Mouse (Mus musculus) testis, adult 2 months (tissue): ENCODE measurements around the gene Cnksr1. TPM values are rescaled to one million over a fixed set of nuclear protein-coding genes. Genes with fewer than 3 reads are reported as not detected.

Source experiments
- H3K27ac ChIP-seq: fragments of 200-500 bp; 2 replicates; pipeline ENCODE4 v1.5.1; 2012; ENCODE audit warnings: low read depth, low read length; ENCODE audit not compliant: control insufficient read depth, insufficient read depth
- H3K27me3 ChIP-seq: fragments of 200-500 bp; 2 replicates; pipeline ENCODE4 v1.6.1; 2012; ENCODE audit warnings: mild to moderate bottlenecking, low read length, moderate library complexity; ENCODE audit not compliant: control insufficient read depth, insufficient read depth
- H3K36me3 ChIP-seq: fragments of 200-500 bp; 2 replicates; pipeline ENCODE4 v1.6.1; 2012; ENCODE audit warnings: mild to moderate bottlenecking, low read length; ENCODE audit not compliant: control insufficient read depth, insufficient read depth
- H3K4me1 ChIP-seq: fragments of 200-500 bp; 2 replicates; pipeline ENCODE4 v1.6.1; 2012; ENCODE audit warnings: low read length; ENCODE audit not compliant: control insufficient read depth, insufficient read depth
- H3K4me3 ChIP-seq: fragments of 200-500 bp; 2 replicates; pipeline ENCODE4 v1.5.1; 2012; ENCODE audit warnings: low read depth, mild to moderate bottlenecking, low read length, moderate library complexity, mixed read lengths; ENCODE audit not compliant: control insufficient read depth
- CTCF ChIP-seq: fragments of 200-500 bp; IDR thresholded peaks from 2 replicates; pipeline ENCODE4 v1.5.1; 2012; ENCODE audit warnings: low read depth, mild to moderate bottlenecking, inconsistent platforms, low read length, moderate library complexity; ENCODE audit not compliant: control insufficient read depth, insufficient read depth, insufficient replicate concordance
- POLR2A ChIP-seq: fragments of 200-500 bp; IDR thresholded peaks from 2 replicates; pipeline ENCODE4 v1.6.1; 2012; ENCODE audit warnings: low read depth, mild to moderate bottlenecking, inconsistent platforms, low read length, moderate library complexity; ENCODE audit not compliant: control insufficient read depth
- polyA plus RNA-seq: library from polyadenylated mRNA; depleted of rRNA; stranded (reverse); fragments of >200 nt; gene quantifications from 2 replicates; pipeline ENCODE4 v1.2.3, GENCODE M21; 2012

Cnksr1 gene
- polyA plus RNA-seq, 1 experiment, result 0.88 TPM

DNA sequence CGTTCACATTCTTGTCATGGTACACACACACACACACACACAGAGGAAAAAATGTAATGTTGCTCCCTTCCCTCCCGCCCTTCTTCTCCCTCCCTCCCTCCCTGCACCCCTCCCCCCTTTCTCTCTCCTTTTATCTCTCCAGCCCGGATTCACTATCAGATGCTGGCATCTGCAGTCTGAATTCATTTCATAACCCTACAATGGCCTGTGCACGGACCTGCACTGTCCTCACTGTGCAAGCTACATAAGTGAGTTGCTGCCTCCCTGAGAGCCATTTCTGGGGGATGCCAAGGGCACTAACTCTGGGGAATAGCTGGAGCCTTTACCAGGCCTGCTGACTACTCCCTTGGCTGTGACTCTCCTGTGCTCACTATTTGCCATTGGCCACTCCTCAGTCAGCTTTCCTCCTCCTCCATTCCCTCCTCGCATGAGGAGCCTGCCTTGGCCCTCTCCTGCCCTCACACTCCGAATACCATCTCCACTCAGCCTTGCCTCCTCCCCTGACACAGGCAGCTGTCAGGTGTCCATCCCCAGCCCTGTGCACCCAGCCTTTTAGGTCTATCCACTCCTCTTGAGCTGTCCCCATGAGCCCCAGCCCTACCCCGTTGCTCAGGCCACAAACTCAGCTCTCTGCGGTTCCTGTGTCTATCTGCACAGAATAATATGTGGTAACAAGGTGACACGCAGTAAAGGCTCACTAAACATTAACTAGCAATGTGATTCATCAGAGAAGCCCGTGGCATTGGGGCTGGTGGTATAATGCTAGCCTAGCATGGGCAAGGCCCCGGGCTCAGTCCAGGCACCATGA, 15.2 kb downstream of the Cnksr1 start:
- TF ChIP-seq POLR2A (no peak), CTCF (no peak)
- Histone ChIP-seq H3K4me1 (no peaks in the 10 kb centered on the region; the same call in 1 of the 2 replicates), H3K27ac (no peak overlapping the region), H3K36me3 (no peaks in the 10 kb centered on the region), H3K27me3 (no peaks in the 10 kb centered on the region), H3K4me3 (no peak overlapping the region)

DNA sequence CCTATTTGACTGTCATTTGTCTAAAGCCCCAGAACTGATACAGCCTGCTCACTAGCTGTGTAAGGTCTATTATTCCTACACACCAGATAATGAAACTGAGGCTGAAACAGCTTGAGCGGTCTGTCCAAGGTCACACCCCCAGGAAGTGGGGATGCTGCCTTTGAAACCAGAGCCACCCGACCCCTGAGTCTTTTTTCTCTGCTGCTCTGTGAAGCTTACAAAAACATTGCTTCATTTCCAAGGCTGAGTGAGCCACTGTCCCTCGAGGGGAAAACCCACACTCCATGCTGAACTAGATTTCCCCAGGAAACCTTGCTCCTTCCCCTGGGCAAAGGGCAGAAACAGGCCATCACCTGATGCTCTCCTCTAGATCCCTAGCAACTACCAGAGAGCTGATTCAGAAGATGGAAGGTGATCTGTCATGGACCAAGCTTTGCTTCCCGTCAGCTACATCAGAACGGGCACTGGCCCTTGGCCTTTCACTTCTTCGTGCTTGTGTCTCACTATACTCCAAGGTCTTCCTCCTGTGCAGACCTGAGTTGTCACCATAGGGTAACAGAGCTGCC, 31.6 kb downstream of the Cnksr1 start:
- TF ChIP-seq POLR2A (no peak), CTCF (no peak)
- H3K27ac ChIP-seq, result no peak overlapping the region
- no peak overlapping the region for H3K4me3 ChIP-seq
- no peaks in the 10 kb centered on the region for H3K36me3 ChIP-seq
- no peaks in the 10 kb centered on the region for H3K27me3 ChIP-seq
- no peaks in the 10 kb centered on the region for H3K4me1 ChIP-seq

DNA sequence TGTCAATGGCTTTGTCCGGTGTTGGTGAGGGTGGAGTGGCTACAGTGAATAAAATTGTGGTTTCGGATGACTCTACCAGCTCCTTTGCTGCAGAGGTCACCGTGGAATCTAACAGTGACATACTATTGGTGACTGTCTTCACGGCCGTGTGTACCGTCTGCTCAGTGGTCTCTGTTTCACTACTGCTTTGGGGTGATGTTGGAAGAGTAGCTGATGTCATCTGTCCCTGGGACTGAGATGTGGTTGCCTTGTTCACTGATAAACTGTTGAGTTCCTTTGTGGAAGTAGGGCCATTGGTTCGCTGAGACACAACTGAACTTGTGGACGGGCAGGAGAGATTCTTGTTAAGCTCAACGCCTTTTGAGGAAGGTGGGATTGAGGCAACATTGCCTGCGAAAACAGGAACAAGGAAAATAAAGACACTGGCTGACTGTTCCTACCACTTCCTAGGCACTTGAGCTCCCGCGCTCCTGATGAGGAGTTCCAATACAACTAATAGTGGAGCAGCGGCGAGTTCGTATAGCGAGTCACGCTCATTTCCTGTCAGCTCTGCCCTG, 34.8 kb downstream of the Cnksr1 start:
- TF ChIP-seq POLR2A (no peak), CTCF (no peak)
- H3K4me3 ChIP-seq, result no peak overlapping the region
- no peaks in the 10 kb centered on the region for H3K36me3 ChIP-seq
- no peaks in the 10 kb centered on the region for H3K27me3 ChIP-seq
- H3K4me1 ChIP-seq, result no peaks in the 10 kb centered on the region
- no peak overlapping the region for H3K27ac ChIP-seq

DNA sequence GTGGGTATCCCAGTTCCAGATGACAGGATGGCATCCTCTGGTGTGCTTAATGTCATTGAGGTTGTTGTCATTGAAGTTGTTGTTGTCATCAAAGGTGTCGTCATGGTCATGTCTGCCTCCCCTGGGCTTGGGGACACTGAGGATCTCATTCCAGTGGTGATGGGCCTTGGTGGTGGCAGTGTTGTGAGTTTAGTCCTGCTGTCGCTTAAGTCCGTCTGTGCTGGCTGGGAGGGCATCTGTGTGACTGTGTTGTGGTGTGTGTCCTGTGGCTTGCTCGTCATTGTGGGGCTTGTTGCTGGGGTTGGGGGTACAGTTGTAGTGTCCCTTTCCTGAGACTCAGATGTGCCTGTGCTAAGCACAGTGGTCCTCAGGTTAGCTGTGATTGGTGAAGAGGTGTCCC, 35.3 kb downstream of the Cnksr1 start, which contains the start of gene Gm7534:
TSS of gene Gm7534 (minus strand) at position 101 of the 400 bp plus-strand sequence.
- H3K4me3 ChIP-seq, result no peak within 1 kb of the TSS
- no peaks in the 10 kb centered on the region for H3K36me3 ChIP-seq
- H3K27ac ChIP-seq, result no peak within 1 kb of the TSS
- no peaks in the 10 kb centered on the region for H3K4me1 ChIP-seq
- TF ChIP-seq POLR2A (no peak), CTCF (no peak)
- H3K27me3 ChIP-seq, result no peaks in the 10 kb centered on the region

DNA sequence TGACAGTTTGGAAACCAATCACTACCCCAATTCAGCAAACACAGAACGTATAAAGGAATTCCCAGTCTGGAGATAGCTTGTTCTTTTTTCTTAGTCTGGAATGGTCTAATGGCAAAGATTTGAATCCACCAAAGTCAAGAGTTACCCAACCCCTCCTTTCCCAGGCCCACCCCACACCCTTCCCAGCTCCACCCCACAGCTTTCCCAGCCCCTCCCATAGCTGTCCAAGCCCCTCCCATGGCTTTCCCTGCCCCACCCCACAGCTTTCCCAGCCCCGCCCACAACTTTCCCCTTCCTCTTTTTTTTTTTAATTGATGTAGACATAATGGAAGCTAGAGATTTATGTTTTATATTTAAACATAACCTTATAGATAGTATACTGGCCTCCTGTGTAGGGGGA, 38.8 kb downstream of the Cnksr1 start:
- no peak overlapping the region for H3K4me3 ChIP-seq
- H3K27ac ChIP-seq, result no peak overlapping the region
- TF ChIP-seq CTCF (no peak), POLR2A (no peak)

DNA sequence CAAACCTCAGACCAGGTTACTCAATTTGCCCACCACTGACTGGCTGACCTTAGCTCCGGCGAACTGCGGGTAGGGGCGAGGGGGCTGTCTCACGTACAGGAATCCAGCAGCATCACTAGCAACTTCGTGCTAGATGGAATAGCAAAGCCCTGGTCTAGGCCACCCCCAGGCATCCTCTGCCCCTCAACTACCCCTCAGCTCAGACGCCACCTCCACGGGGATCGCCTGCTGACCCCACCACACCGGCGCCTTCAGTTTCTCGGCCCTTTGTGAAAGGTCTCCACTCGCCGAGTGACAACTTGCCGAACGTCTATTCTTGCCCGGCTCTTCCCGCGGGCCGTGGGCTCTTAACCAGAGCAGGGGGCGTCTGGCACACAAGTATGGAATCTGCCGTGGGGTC, 51.9 kb downstream of the Cnksr1 start:
- TF ChIP-seq POLR2A (no peak), CTCF (0 out of 2 replicates have a peak, but pooled peaks have one; percentile 12)
- Histone ChIP-seq H3K4me1 (peaks cover 6% of the 10 kb centered on the region), H3K4me3 (peak overlapping the region; percentile 97), H3K36me3 (no peaks in the 10 kb centered on the region), H3K27me3 (no peaks in the 10 kb centered on the region), H3K27ac (peak overlapping the region; percentile 97)

More for the DNA sequence above, 38.8 kb downstream of the Cnksr1 start:
- no peaks in the 10 kb centered on the region for H3K36me3 ChIP-seq
- H3K4me1 ChIP-seq, result no peaks in the 10 kb centered on the region
- no peaks in the 10 kb centered on the region for H3K27me3 ChIP-seq

DNA sequence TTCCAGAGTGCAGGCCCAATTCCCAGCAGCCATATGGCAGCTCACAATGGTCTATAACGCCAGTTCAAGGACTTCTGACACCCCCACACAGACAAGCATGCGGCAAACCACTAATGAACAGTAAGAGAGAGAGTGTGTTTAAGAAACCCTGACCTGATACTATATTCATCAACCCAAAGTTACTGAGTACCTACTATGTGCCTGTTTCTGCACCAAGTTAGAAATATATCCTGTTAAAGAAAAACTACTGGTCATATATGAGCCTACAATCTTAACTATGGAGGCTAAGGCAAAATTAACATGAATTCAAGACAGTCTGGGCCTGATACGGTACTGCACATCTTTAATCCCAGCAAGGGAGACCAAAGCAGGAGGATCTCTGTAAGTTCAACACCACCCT, 52.6 kb downstream of the Cnksr1 start:
- Histone ChIP-seq H3K4me1 (peaks cover 6% of the 10 kb centered on the region), H3K27ac (peak overlapping the region; percentile 97), H3K27me3 (no peaks in the 10 kb centered on the region), H3K36me3 (no peaks in the 10 kb centered on the region), H3K4me3 (peak overlapping the region; percentile 97)
- TF ChIP-seq POLR2A, result no peak
- TF ChIP-seq CTCF, result no peak
